Mouse (Mus musculus) ES-E14 (cell line): Measurements from ENCODE around the gene Leng1.

Experiments used
- CHD2 ChIP-seq: IDR thresholded peaks from 2 replicates; pipeline ENCODE4 v1.6.1; 2014; ENCODE audit warnings: mild to moderate bottlenecking, low read depth, low read length, inconsistent platforms
- HCFC1 ChIP-seq: IDR thresholded peaks from 2 replicates; pipeline ENCODE4 v1.6.1; 2012; ENCODE audit warnings: low read length, inconsistent platforms, borderline replicate concordance; ENCODE audit not compliant: insufficient read depth
- MAFK ChIP-seq: IDR thresholded peaks from 2 replicates; pipeline ENCODE4 v1.6.1; 2014; ENCODE audit warnings: mild to moderate bottlenecking, low read depth, low read length, inconsistent platforms; ENCODE audit not compliant: insufficient read depth
- ZC3H11A ChIP-seq: IDR thresholded peaks from 2 replicates; pipeline ENCODE4 v1.6.1; 2012; ENCODE audit warnings: low read depth, mild to moderate bottlenecking, inconsistent platforms, low read length, borderline replicate concordance
- ZNF384 ChIP-seq: IDR thresholded peaks from 2 replicates; pipeline ENCODE4 v1.6.1; 2012; ENCODE audit warnings: low read depth, low read length, inconsistent platforms

DNA sequence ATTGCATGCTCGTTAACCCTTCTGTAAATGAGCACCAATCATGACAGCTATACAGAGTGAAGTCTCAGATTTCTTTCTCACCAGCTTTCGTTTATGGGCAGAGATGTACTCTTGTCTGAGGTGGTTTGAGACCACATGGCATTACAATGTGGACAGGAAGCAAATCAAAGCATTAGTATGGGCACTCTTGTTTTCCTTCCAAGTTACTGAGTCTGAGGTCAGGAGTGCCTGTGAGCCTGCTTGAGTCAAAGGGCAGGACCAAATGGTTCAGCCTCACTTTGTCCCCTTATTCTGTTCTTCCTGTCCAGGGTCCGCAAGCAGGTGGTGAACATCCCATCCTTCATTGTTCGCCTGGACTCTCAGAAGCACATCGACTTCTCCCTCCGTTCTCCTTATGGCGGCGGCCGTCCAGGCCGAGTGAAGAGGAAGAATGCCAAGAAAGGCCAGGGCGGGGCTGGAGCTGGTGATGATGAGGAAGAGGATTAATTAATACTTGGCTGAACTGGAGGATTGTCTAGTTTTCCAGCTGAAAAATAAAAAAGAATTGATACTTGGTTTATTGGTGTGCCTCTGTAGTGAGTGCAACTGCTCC is 40.8 kb upstream of the Leng1 start:
- TF ChIP-seq MAFK = no peak
- TF ChIP-seq ZC3H11A = no peak
- TF ChIP-seq CHD2 = no peak
- no peak for TF ChIP-seq HCFC1
- no peak for TF ChIP-seq ZNF384
